Mouse (Mus musculus): Measurements from ENCODE around the gene B4galt4. TPM values are rescaled to one million over a fixed set of nuclear protein-coding genes. Genes with fewer than 3 reads are reported as not detected.

B4galt4 gene
- total RNA-seq, 2 experiments from 2014 or later: 6.8 to 8.5 TPM

Other genes starting within 250 kb of the B4galt4 start
- 10 to 100 TPM; 30.8 to 33.5 TPM for gene Timmdc1, start 219.6 kb upstream of the B4galt4 start, total RNA-seq (2021)
- gene Poglut1, start 192.0 kb upstream of the B4galt4 start, total RNA-seq (2021): 10 to 100 TPM; 12.7 to 14.8 TPM
- gene Tmem39a, start 183.6 kb upstream of the B4galt4 start, total RNA-seq (2021): 10 to 100 TPM; 47.4 to 56.4 TPM
- gene Arhgap31, start 29.0 kb upstream of the B4galt4 start, total RNA-seq (2021): 10 to 100 TPM; 30.1 to 31.2 TPM
- under 1 TPM in 1 of 2 experiments, not detected in 1; 0.49 TPM for gene Upk1b, start 58.1 kb downstream of the B4galt4 start, total RNA-seq (2021)
- not detected for gene 4930435E12Rik, start 86.5 kb downstream of the B4galt4 start, total RNA-seq (2021)
- 1 to 10 TPM; 2.3 to 2.4 TPM for gene Igsf11, start 150.4 kb downstream of the B4galt4 start, total RNA-seq (2021)